Mouse (Mus musculus): ENCODE measurements around the gene Thap7.
"Not testable (repeated sequence)": the region's sequence is repeated elsewhere in the genome, so short reads cannot be mapped to it uniquely, and the experiment has no call there.

Thap7 gene

DNA sequence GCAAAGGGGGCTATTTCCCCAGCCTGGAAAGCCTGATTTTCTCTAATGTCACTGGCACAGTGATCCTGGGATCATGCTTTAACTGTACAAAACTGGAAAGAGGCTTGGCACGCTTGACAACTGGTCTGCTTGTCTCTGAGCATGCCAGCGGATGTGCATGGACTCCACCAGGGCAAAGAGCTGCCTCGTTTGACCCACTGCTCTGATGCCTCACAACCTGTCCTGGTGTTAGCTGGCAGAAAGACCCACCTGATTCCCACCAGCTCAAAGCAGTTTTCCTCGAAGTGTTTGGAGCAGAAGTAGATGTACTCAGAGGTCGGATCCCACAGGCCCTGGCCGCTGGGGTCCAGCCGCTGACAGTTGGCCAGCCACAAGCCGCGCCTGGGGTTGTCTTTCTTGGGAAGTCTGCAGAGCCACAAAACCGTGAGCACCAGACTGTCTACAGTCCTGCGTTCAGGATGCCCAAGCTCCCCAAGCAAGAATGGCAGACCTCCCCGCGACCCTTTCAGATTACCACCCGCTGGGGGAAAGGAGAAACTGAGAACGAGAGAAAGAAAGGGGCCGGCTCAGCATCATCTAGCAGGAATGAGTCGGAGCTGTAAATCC, 852 bp downstream of the Thap7 start:
- no peak for DNase-seq

DNA sequence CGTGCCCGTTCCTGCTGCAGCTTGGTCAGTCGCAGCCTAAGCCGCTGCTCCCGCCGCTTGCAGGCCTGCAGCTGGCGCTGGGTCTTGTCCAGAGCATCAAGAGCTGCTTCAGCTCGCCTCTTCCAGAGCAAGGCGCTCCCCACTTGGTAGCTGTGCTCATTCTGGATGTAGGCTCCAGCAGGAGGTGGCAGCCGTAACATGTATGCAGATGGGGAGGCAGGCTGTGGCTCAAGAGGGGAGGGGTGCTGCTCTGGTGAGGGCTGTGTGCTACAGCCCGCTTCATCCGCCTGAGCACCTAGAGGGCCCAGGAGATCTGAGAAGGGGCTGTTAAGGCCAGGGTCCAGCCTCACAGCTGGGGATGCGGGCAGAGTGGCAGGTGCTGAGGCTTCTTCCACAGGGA, 2.7 kb downstream of the Thap7 start:
- DNase-seq = no peak

DNA sequence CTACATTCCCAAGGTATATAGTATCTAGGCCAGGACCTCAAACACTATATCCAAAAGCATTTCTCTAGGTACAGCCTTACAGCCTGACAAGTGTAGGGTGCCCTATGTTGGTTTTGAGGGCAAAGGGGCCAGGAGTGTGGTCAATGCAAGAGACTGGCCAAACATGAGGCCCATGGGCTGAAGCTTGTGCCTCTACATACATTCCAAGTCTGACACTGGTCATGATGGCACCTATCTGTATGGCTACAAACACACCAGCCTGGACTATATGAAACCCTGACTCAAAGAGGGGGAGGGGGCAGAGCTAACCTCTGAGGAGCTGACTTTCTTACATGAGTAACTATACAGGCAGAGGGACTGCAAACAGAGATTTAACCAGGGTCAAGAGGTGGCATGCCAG, 3.3 kb downstream of the Thap7 start:
- no peak for DNase-seq

DNA sequence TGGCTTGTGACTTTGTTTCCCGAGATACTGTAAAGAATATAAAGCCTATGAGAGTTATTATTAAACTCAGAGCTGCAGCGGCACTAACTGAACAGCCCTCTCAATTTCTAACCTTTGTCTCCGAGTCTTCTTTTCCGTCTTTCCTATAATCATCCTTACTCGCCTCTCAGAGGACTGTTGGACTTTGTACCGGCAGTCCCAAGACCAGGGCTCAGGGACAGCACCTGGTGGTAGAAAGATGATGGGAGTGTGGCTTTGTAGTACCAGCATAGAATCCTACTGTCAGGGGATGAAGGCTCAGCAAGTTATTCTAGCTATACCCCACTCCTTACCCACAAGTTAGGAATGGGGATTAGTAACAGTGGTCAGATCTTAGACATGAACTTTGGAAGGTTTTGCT, 4.7 kb downstream of the Thap7 start:
- DNase-seq = no peak

DNA sequence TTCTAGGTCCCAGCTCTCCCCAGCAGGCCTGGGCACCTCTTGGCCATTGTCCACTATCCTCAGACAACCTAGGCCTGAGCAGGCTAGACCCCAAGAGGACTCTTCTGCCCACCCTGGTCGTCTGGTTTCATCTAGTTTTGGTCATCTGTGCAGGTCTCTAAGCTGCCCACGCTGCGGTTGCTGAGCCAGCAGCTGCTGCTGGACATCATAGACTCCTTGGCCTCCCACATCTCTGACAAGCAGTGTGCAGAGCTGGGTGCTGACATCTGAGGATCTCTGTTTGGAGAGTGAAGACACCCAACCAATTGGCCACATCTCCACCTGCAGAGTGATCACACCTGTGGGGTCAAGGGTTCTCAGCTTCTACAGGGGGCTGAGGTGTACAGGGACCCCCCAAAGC, 5.4 kb downstream of the Thap7 start:
- no peak for DNase-seq

DNA sequence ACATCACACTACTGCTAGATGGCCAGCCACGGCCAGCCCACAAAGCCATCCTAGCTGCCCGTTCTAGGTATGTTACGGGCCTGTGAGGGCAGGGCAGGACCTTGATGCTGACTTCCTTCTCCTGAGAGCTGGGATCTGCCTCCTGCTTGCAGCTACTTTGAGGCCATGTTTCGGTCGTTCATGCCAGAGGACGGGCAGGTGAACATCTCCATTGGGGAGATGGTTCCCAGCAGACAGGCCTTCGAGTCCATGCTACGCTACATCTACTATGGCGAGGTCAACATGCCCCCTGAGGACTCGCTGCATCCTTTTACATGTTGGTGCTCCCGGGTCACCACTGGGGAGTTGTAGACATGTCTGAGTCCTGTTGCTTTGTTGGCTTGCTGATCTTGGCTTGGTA, 6.8 kb downstream of the Thap7 start:
- no peak for DNase-seq

DNA sequence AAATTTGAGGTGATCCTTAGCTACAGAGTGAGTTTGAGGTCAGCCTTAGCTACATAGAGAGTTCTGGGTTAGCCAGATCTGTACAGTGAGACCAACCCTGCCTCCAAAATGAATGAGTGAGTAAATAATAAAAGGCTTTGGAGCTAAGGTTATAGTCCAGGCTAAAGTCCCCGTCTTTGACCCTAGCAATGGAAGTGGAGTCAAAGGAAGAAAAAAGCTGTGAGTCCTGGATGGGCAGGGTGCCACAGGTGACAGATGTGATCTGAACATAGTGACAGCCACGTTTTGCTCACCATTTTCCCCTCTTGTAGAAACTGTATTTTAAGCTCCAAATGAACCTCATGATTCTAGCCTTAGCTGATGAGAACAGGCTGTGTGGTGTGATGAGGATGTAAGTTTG, 12.0 kb downstream of the Thap7 start:
- no peak for DNase-seq

DNA sequence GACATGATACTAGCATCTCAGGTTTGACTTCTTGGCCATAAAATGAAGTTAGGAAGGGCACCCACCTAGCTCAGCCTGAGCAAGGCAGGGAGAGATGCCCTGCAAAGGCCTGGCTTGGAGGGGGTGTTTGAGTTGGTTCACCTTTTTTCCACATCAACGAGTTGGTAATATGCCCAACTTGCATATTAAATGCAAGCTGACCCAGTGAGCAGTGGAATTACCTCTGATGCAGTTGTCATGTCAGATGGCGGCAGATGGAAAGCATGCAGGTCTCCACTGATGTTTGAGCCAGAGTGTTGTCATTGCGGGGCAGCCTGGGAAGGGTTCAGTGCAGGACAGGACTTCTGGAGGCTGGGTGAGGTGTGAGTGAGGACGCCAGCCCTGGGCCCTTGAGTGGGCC, 19.5 kb downstream of the Thap7 start:
- no peak for DNase-seq

DNA sequence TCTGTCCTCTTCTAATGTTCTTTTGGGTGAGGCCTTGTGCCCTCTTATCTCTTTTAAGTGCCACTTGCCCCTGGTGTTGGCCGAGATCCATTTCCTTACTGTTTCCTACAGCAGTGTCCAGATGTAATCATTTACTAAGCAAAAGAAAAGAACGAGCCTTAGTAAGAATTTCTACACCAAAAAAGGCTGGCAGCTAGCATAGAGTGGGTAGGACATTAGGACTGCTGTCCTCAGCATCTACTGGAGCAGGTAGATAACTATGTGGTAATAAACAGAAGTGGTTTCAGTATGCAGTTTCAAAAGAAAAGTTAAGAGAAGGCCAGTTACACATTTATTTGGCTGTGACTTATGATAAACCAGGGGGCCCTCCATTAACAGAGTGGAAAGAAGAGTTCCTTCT, 20.2 kb downstream of the Thap7 start:
- DNase-seq = no peak

DNA sequence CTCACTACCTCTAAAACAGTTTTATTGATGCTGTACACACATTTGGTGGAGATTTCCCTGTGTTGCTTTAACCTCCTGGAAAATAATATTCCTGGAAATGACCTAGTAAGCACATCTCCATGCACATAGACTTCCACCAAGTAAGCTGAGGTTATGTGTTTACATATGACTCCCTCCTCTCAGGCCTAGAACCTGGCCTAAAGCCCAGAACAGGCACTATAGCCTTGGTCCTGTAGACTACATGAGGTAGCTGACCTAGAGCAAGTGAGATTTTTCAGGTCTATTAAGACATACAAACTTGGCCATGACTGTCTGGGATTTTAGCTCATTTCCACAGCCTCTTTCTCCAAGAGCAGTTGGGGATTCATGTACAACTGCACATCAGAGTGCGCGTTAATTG, 20.8 kb downstream of the Thap7 start:
- DNase-seq = no peak

DNA sequence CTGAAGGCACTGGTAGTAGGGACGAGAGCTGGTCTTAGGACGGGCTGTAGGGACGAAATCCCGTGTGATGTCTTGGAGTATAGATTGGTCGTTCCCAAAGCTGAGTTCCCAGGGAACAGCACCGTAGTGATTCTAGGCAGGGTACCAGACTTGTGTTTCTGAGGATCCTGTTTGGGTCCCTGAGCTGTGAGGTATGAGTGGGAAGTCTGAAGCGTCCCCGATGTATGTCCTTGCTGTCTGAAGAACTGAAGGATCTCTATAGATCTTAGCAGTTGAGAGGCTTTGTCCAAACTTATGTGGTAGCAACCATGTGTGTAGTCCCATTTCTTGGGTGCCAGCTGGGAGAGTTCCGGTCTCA, 21.7 kb downstream of the Thap7 start:
- no peak for DNase-seq

DNA sequence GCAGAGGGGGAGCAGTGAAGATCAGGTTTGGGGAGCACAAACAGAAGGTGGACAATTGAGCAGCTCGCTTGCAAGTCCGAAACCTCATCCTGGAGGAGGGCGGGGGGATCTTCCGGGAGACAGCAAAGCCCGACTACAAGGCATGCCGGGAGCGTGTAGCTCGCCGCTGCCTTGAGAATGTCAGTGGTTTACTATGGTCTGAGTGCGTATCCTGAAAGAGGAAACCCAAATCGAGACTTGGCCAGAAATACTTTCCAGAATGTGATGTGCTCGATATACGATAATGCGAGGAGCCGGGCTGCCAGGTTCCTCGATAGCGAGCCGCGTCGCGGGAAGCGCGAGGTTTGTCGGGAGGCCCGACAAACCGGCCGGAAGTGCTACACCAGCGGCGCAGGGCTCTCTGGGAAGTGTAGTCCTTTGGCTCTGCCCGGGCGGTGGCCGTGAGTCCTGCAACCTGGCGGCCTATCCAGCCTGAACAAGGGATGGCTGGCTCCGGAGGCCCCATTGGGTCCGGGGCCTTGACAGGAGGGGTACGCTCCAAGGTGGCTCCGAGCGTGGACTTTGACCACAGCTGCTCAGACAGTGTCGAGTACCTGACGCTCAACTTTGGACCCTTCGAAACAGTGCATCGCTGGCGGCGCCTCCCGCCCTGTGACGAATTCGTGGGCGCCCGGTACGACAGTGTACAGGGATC, 22.2 kb downstream of the Thap7 start, which contains the start of gene Lztr1:
TSS of gene Lztr1 (plus strand) at position 143 of the 694 bp plus-strand sequence.
- DNase-seq = peak; percentile 96

DNA sequence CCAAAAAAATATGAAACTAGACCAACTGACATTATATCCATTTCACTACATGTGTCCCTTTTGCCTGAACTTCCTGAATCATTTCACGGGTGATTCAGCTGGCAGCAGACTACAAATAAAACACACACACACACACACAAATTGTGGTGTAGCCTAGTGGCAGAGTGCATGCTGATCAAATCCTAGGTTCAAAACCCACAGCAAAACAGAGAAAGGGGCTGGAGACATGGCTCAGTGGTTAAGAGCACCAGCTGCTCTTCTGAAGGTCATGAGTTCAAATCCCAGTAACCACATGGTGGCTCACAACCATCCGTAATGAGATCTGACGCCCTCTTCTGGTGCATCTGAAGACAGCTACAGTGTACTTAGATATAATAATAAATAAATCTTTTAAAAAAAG, 22.9 kb downstream of the Thap7 start:
- not testable (repeated sequence) for DNase-seq

DNA sequence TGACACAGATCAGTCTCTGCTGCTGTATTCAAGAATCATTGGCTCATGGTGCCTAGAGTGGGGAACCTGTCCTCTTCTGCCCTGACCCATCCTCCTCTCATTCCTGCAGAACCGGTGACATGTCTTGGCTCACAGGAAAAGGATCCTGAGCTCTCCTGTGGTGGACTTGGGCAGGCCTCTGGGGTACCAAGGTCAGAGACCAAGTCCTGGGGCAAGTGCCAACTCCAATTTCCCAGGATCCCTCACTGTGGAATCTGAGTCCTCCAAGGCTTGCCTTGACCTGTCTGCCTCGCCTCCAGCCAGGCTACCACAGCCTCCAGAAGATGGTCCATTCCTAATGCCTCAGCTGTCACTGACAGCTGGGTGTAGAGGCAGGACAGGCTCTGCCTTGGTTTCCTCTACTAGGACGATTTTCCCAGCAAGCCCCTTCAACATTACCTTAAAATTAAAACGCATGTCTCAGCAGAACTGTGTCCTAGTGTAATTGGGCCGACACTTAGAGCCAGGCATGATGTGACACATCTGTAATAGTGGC, 23.9 kb downstream of the Thap7 start:
- no peak for DNase-seq

DNA sequence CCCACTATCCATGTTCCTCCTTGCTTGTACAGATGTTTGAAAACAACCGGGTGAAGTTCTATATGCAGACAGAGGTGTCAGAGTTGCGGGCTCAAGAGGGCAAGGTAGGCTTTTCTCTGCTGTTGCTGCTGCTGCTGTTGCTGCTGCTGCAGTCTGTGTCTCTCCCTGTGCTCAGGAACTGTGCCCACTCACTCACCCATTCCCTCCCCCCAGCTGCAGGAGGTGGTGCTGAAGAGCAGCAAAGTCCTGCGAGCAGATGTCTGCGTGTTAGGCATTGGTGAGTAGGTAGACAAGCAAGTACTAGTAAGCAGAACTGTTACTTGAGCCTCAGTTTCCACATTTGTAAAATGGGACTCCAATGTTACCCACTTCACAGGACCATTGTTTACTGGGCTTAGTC, 28.3 kb downstream of the Thap7 start:
- no peak for DNase-seq

DNA sequence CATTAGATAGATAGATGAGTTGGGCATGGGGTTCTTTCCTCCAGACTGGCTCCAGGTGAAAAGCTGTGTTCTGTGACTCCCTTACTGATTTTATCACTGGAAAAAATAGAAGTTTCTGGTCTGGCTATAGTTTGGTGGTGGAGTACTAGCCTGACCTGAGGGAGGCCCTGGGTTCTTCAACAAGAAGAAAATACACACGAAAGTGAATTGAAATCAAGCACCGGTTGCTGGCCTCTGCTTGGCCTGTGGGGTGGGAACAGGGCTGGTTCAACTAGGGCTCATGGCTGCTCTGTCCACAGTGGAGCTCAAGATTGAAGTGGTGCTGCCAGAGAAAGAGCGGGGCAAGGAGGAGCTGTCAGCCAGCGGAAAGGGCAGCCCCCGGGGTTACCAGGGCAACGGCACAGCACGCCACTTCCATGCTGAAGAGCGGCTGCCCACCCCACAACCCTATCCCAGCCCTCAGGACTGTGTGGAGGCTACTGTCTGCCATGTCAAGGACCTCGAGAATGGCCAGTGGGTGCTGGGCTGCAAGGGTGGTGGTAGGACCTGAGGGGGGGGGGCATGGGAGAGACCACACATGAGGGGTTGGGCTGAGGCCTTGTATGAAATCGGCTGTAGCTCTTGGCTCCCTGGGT, 31.6 kb downstream of the Thap7 start:
- DNase-seq = peak; percentile 66

DNA sequence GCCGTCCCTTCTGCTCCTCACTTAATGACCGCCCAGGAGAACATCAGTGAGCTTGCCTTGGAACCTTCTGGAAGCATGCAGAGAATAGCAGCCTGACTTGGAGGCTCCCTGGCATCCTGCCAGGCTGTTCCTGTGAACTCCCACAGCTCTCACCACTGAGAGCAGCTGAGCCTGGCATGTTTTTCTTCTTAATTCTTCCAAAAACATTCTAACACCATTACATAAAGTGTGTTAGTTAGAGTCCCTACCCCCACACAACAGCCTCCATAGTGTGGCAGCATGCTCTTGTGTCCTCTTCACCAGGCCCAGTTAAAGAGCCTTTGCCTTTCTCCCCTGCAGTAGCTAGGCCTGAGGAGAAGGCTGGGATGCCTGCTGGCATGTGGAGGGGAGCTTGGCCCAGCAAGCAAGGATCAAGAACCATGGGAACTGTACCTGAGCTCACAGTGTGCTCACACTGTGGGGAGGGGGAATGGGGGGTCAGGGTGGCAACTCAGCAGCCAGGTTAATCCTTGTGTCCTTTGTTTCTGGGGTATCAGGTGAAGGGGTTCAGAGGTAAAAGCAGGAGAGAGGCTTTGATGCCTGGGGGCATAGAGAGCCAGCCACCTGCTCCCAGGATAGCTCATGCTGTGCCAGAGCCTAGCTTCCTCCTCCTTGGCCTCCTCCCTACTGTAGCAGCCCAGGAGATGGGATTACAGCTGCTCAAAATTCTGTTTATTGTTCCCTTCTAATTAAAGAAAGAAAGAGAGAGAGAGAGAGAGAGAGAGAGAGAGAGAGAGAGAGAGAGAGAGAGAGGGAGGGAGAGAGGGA, 34.2 kb downstream of the Thap7 start:
- DNase-seq = peak; percentile 13

DNA sequence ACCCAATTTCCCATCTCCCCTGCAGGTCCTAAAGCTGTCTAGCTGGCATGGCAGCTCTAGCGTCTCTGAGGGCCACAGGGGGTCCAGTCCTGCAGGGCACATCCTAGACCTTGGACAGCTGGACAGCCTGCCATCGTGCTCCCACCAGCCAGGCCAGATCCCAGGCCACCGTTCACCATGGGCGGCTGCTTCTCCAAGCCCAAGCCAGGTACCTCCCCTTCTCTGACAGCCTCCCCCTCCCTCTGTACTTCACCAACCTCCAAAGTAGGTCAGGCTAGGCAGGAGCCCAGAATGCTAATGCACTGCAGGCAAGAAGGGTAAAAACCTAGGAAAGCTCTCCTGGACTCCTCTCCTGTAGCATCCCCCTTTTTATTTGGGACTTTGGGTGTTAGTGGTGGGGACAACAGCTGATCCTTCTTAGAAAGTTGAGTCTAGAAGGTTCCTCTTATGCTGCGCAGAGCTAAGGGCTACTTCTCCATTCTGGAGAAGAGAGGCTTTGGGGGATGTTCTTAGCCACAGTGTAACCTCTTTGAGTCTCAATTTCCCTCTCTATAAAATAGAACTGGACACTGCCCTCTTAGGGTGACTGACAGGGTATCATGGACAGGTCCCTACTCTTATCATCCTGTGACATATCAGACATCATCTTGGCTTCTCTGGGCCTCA, 38.9 kb downstream of the Thap7 start:
- DNase-seq = no peak

DNA sequence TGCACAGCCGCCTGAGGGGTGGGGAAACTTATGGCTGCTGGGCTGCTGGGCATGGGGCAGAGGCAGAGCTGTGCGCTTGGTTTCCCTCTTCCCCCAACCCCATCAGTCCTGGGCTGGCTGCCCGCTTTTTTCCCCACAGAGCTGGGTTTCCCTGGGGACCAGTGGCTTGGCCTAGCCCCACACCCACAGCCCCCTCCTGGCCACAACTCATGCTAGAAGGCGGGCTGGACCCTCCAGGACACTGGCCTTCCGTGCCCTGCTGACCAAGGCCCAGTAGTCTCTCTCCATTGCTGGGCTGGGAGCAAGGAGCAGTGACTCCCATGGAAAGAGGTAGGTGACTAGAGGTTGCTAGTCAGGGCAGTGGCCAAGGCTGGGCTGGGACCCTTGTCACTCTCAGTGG, 39.8 kb downstream of the Thap7 start:
- DNase-seq = no peak

DNA sequence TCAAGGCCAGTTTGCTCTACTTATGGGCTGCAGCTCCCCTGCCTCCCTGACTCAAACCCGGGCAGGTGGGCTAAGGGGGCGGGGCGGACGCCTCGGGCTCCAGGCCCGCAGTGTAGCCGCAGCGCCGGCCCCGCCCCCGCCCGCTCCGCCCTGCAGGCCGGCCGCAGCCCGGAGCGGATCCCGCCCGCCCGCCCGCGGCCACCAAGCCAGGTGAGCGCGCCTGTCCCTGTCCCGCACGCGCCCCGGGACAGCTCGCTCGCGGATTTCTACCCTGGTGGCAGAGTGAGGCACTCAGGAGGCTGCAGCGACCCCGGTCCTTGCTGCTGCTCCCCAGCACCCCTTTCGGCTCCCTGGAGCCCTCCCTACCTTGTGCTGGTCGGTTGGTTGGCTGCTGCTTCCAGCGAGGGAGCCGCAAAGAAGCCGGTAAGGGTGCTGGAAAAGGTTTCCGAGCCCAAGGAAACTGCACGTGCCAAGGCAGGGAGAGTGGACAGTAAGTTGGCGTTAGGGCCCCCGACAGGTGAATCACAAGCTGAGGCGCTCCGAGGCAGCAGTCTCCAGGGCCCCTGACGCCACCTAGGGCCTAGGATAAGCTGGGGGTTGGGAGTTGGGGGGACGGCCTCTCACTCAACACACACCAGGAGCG, 41.3 kb downstream of the Thap7 start, which contains the start of gene Aifm3:
TSS of gene Aifm3 (plus strand) at position 143 of the 643 bp plus-strand sequence.
- peak; percentile 63 for DNase-seq

DNA sequence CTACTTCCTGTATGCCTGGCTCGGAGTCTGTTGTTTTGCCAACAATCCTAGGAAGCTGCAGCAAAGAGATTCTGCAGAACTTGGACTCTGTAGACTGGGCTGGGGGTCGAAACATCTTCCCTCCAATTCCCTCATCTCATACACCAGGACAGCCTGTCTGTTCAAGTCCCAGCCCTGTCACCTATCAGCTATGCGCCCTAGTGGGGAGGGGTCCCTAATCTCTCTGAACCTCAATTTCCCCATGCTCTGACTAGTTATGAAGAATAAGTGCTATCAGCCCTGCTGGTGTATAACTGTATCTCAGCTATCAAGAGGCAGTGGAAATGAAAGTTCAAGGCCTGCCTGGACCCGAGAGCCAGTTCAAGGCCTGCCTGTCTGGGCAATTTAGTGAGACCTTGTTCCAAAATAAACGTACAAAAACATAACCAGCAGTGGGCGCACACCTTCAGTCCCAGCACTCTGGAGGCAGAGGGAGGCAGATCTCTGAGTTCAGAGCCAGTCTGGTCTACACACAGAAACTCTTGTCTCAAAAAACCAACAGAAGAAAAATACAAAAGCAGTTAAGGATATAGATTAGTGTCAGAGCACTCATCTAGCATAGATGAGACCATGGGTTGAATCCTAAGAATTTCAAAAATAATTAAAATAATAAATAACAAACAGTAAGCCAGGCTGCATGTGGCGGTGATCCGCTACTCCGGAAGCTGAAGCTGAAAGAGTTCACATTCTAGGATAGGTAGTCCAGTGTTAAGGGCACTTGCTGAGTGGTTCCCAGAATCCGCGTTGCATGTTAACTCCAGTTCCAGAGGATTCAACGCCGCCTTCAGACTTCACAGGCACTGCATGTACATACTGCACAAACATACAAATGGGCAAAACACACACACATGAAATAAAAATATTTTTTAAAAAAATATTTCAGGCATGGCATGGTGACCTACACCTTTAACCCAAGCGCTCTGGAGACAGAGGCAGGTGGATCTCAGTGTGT, 42.2 kb downstream of the Thap7 start:
- peak; percentile 30 for DNase-seq

Data from embryo, embryonic 11 days (tissue).